Mouse (Mus musculus): ENCODE data around the gene Cdc6. TPM values are rescaled to one million over a fixed set of nuclear protein-coding genes. Genes with fewer than 3 reads are reported as not detected.
A peak's percentile ranks its signal among the peaks of the same experiment; 100 is the strongest.

Gene Cdc6
- polyA plus RNA-seq, 1 experiment from 2014 or later, result 38.3 TPM

GRCm38 (mm10) chr11:98927438-98928076 is 20.0 kb downstream of the Cdc6 start, which contains the start of gene Rara:
Gene Rara (plus strand): TSS chr11:98927818.
- ATAC-seq (ENCODE audit: low read depth), result no peak
- H3K9ac ChIP-seq (ENCODE audit: low read length), result peak within 1 kb of the TSS; percentile 82
- no peaks in the 10 kb centered on the region for H3K27me3 ChIP-seq (ENCODE audit: control insufficient read depth, insufficient read depth, low read depth, low read length)

GRCm38 (mm10) chr11:98928186-98928893 is 20.7 kb downstream of the Cdc6 start:
- H3K4me2 ChIP-seq (ENCODE audit: low read depth, low read length), result peak overlapping the region; percentile 61
- peak overlapping the region; percentile 11 for H3K27ac ChIP-seq (ENCODE audit: low read length)
- no peak for ATAC-seq (ENCODE audit: low read depth)
- 11% methylated on average over 12 of the region's 12 CpGs for WGBS
- H3K9ac ChIP-seq (ENCODE audit: low read length), result peak overlapping the region; percentile 82
- H3K4me1 ChIP-seq (replicated peaks; ENCODE audit: control insufficient read depth, insufficient read depth, low read length), result peaks cover 92% of the 10 kb centered on the region
- peak overlapping the region; percentile 67 for H3K4me3 ChIP-seq (ENCODE audit: low read length)
- H3K36me3 ChIP-seq (ENCODE audit: control insufficient read depth, insufficient read depth, low read length), result no peaks in the 10 kb centered on the region
- no peaks in the 10 kb centered on the region for H3K27me3 ChIP-seq (ENCODE audit: control insufficient read depth, insufficient read depth, low read depth, low read length)
- H3K9me3 ChIP-seq (ENCODE audit: control insufficient read depth, low read length), result no peaks in the 10 kb centered on the region

More at GRCm38 (mm10) chr11:98927438-98928076, 20.0 kb downstream of the Cdc6 start, which contains the start of gene Rara:
- peak within 1 kb of the TSS; percentile 67 for H3K4me3 ChIP-seq (ENCODE audit: low read length)
- peak within 1 kb of the TSS; percentile 61 for H3K4me2 ChIP-seq (ENCODE audit: low read depth, low read length)
- WGBS, result 9% methylated on average over 21 of the region's 21 CpGs
- H3K4me1 ChIP-seq (replicated peaks; ENCODE audit: control insufficient read depth, insufficient read depth, low read length), result peaks cover 87% of the 10 kb centered on the region
- H3K9me3 ChIP-seq (ENCODE audit: control insufficient read depth, low read length), result no peaks in the 10 kb centered on the region
- no peaks in the 10 kb centered on the region for H3K36me3 ChIP-seq (ENCODE audit: control insufficient read depth, insufficient read depth, low read length)
- peak within 1 kb of the TSS; percentile 97 for H3K27ac ChIP-seq (ENCODE audit: low read length)

DNA sequence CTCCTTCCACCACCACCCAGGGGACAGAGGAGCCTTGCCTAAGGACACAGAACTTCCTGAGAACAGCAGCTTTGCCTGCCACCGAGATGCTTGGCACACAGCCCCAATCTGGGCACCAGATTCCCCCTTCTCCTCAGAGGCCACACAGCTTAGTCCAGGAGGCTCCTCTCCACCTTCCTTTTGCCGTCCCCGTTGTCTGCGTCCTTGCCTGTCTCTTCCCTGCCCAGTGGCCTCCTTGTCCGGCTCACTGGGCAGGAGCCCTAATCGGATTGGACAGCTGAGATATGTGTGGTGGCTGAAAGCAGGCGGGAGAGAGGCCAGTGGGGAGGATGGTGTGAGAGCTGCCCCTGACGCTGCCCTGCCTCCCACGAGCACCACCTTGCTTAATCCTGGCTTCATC is 21.9 kb downstream of the Cdc6 start:
- Histone ChIP-seq H3K4me3 (ENCODE audit: low read length) (peak overlapping the region; percentile 67), H3K36me3 (ENCODE audit: control insufficient read depth, insufficient read depth, low read length) (no peaks in the 10 kb centered on the region), H3K4me2 (ENCODE audit: low read depth, low read length) (peak overlapping the region; percentile 61), H3K4me1 (replicated peaks; ENCODE audit: control insufficient read depth, insufficient read depth, low read length) (peaks cover 86% of the 10 kb centered on the region), H3K9ac (ENCODE audit: low read length) (peak overlapping the region; percentile 82), H3K9me3 (ENCODE audit: control insufficient read depth, low read length) (no peaks in the 10 kb centered on the region), H3K27ac (ENCODE audit: low read length) (peak overlapping the region; percentile 95), H3K27me3 (ENCODE audit: control insufficient read depth, insufficient read depth, low read depth, low read length) (no peaks in the 10 kb centered on the region)
- 14% methylated on average over 9 of the region's 9 CpGs for WGBS
- ATAC-seq (ENCODE audit: low read depth), result no peak

- Histone ChIP-seq H3K4me1 (replicated peaks; ENCODE audit: control insufficient read depth, insufficient read depth, low read length) (peaks cover 85% of the 10 kb centered on the region), H3K27me3 (ENCODE audit: control insufficient read depth, insufficient read depth, low read depth, low read length) (no peaks in the 10 kb centered on the region), H3K9me3 (ENCODE audit: control insufficient read depth, low read length) (no peaks in the 10 kb centered on the region), H3K9ac (ENCODE audit: low read length) (peak overlapping the region; percentile 82), H3K4me2 (ENCODE audit: low read depth, low read length) (peak overlapping the region; percentile 61), H3K36me3 (ENCODE audit: control insufficient read depth, insufficient read depth, low read length) (no peaks in the 10 kb centered on the region), H3K4me3 (ENCODE audit: low read length) (peak overlapping the region; percentile 67; the same call in 1 of the 2 replicates), H3K27ac (ENCODE audit: low read length) (peak overlapping the region; percentile 95)
- no peak for ATAC-seq (ENCODE audit: low read depth)
- 24% methylated on average over 7 of the region's 7 CpGs for WGBS
Observed at GRCm38 (mm10) chr11:98930127-98930601, 22.6 kb downstream of the Cdc6 start.

DNA sequence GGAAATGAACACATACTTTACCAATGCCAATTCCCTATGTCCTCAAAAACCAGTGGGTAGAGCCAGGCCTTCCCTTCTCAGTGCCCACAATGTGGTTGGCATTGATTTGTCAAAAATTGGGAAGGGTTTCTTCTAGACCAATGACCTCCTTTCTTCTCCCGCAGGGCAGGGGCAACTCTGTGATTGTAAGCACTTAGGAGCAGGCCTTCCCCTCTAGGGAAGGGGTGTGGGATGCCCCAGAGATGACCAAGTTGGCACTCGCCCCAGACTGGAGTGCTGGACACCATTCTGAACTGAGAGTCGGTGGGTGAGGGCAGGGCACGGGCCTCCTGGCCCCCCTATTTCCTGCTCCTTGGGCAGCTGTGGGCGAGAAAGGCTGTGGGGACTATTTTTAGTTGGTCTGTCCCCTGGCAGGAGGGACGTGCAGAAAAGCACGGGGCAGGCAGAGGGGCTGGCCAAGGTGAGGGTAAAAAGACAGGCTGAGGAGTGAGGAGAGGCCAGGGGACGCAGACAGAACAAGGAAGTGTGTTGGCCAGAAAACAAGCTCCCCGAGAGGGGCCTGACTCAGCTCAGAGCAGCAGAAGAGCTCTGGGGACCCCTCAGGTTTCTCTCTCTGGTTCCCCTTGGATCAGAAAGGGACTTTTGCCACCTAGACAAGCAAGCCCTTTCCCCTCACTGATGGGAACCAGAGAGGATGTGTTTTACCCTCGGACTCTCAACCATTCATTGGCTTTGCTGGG is 23.3 kb downstream of the Cdc6 start:
- Histone ChIP-seq H3K4me1 (replicated peaks; ENCODE audit: control insufficient read depth, insufficient read depth, low read length) (peaks cover 79% of the 10 kb centered on the region), H3K4me2 (ENCODE audit: low read depth, low read length) (peak overlapping the region; percentile 61), H3K27me3 (ENCODE audit: control insufficient read depth, insufficient read depth, low read depth, low read length) (no peaks in the 10 kb centered on the region), H3K27ac (ENCODE audit: low read length) (peak overlapping the region; percentile 95), H3K36me3 (ENCODE audit: control insufficient read depth, insufficient read depth, low read length) (no peaks in the 10 kb centered on the region), H3K4me3 (ENCODE audit: low read length) (no peak overlapping the region), H3K9me3 (ENCODE audit: control insufficient read depth, low read length) (no peaks in the 10 kb centered on the region), H3K9ac (ENCODE audit: low read length) (peak overlapping the region; percentile 82)
- ATAC-seq (ENCODE audit: low read depth), result peak; percentile 42
- WGBS, result 13% methylated on average over 10 of the region's 10 CpGs

- H3K4me2 ChIP-seq (ENCODE audit: low read depth, low read length), result peak overlapping the region; percentile 61; the same call in 1 of the 2 replicates
- peaks cover 77% of the 10 kb centered on the region for H3K4me1 ChIP-seq (replicated peaks; ENCODE audit: control insufficient read depth, insufficient read depth, low read length)
- H3K9me3 ChIP-seq (ENCODE audit: control insufficient read depth, low read length), result no peaks in the 10 kb centered on the region
- no peak overlapping the region for H3K4me3 ChIP-seq (ENCODE audit: low read length)
- H3K9ac ChIP-seq (ENCODE audit: low read length), result peak overlapping the region; percentile 46
- ATAC-seq (ENCODE audit: low read depth), result peak; percentile 23
- H3K27ac ChIP-seq (ENCODE audit: low read length), result peak overlapping the region; percentile 95
- WGBS, result 24% methylated on average over 7 of the region's 7 CpGs
- no peaks in the 10 kb centered on the region for H3K36me3 ChIP-seq (ENCODE audit: control insufficient read depth, insufficient read depth, low read length)
- H3K27me3 ChIP-seq (ENCODE audit: control insufficient read depth, insufficient read depth, low read depth, low read length), result no peaks in the 10 kb centered on the region
Observed at GRCm38 (mm10) chr11:98931513-98932292, 24.1 kb downstream of the Cdc6 start.

DNA sequence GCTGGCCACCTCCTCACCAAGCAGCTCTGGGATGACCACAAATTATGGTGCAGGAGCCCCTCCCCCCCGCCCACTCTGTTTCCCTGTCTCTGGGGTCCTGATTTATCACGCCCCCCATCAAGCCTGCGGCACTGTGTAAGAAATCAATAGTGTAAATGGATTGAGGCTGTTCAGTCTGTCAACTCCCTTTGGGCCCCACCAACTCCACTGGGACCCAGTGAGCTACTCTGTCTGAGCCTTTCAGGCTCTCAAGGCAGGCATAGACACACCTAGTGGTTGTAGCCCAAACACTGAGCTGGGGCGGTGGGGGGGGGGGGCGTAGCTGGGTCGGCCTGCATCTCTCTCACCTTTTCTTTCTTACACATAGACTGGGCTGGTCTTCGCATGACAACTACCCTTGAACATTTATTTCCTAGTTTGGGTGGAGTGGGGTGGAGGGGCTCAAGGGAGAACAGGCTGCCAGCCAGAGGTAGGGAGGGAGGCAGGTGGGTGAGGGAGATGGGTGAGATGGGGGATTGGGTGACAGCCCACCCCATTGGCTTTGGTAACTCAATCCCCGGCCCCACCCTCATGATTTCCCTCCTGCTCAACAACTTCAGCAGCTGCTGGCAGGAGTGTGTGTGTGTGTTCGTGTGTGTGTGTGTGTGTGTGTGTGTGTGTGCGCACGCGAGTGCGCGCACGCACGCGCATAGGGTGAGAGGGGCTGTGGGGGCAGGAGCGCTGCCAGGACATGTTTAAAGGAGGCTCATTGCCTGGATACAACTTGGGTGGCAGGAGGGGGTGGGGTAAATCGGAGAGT is 24.9 kb downstream of the Cdc6 start:
- Histone ChIP-seq H3K9me3 (ENCODE audit: control insufficient read depth, low read length) (no peaks in the 10 kb centered on the region), H3K4me1 (replicated peaks; ENCODE audit: control insufficient read depth, insufficient read depth, low read length) (peaks cover 76% of the 10 kb centered on the region), H3K27ac (ENCODE audit: low read length) (peak overlapping the region; percentile 95), H3K4me3 (ENCODE audit: low read length) (no peak overlapping the region), H3K9ac (ENCODE audit: low read length) (peak overlapping the region; percentile 34; the same call in 1 of the 2 replicates), H3K27me3 (ENCODE audit: control insufficient read depth, insufficient read depth, low read depth, low read length) (no peaks in the 10 kb centered on the region), H3K36me3 (ENCODE audit: control insufficient read depth, insufficient read depth, low read length) (no peaks in the 10 kb centered on the region), H3K4me2 (ENCODE audit: low read depth, low read length) (peak overlapping the region; percentile 31)
- WGBS, result 15% methylated on average over 19 of the region's 19 CpGs
- ATAC-seq (ENCODE audit: low read depth), result no peak

DNA sequence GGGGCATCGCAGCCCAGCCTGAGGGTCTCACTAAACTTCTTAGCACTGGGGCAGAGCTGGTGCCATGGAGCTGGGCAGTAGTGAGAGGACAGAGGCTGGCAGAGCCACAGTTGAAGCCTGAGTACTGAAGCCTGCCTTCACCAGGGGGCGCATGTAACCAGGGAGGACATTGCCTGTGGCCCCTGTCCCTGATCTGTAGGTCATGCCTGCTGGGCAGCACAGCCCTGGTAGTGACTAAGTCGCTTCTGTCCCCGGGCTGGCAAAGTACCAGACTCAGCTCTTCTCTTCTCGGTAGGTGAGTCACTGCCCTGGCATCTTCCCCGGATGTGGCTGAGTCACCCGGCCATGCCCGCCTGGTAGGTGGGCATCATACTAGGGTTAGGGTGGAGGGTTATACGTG is 25.6 kb downstream of the Cdc6 start:
- peak overlapping the region; percentile 31; the same call in 1 of the 2 replicates for H3K4me2 ChIP-seq (ENCODE audit: low read depth, low read length)
- H3K27ac ChIP-seq (ENCODE audit: low read length), result peak overlapping the region; percentile 95
- no peak overlapping the region for H3K4me3 ChIP-seq (ENCODE audit: low read length)
- no peaks in the 10 kb centered on the region for H3K9me3 ChIP-seq (ENCODE audit: control insufficient read depth, low read length)
- no peaks in the 10 kb centered on the region for H3K36me3 ChIP-seq (ENCODE audit: control insufficient read depth, insufficient read depth, low read length)
- no peak for ATAC-seq (ENCODE audit: low read depth)
- WGBS, result 20% methylated on average over 9 of the region's 9 CpGs
- H3K27me3 ChIP-seq (ENCODE audit: control insufficient read depth, insufficient read depth, low read depth, low read length), result no peaks in the 10 kb centered on the region
- H3K9ac ChIP-seq (ENCODE audit: low read length), result 0 out of 2 replicates have a peak overlapping the region, but pooled peaks have one; percentile 34
- peaks cover 74% of the 10 kb centered on the region for H3K4me1 ChIP-seq (replicated peaks; ENCODE audit: control insufficient read depth, insufficient read depth, low read length)

All from lung, embryonic 16.5 days (tissue).